Mouse (Mus musculus) megakaryocyte progenitor cell, adult 5-6 weeks (primary cell): ENCODE data around the gene Pnkd. TPM values are rescaled to one million over a fixed set of nuclear protein-coding genes. Genes with fewer than 3 reads are reported as not detected.
A peak's percentile ranks its signal among the peaks of the same experiment; 100 is the strongest.

Experiments used
- ATAC-seq: replicated peaks from 2 replicates; pipeline ENCODE4 v1.8.0; 2016; ENCODE audit warnings: mild to moderate bottlenecking, moderate TSS enrichment, inconsistent platforms; ENCODE audit not compliant: poor library complexity
- total RNA-seq, 2 experiments: library from RNA; stranded (forward) in 1 of 2; stranded (reverse) in 1 of 2; fragments of 157-497, 149-512 nt in 1 of 2; fragments of 200-1000 nt in 1 of 2; gene quantifications; 2 replicates each; pipeline versions ENCODE4 v1.2.3 to v1.2.4; 2015 to 2017

Pnkd gene
- total RNA-seq, 2 experiments from 2014 or later: 21.6 to 32.4 TPM

GRCm38 (mm10) chr1:74397268-74397918, 112.7 kb downstream of the Pnkd start:
- ATAC-seq: peak; percentile 78

DNA sequence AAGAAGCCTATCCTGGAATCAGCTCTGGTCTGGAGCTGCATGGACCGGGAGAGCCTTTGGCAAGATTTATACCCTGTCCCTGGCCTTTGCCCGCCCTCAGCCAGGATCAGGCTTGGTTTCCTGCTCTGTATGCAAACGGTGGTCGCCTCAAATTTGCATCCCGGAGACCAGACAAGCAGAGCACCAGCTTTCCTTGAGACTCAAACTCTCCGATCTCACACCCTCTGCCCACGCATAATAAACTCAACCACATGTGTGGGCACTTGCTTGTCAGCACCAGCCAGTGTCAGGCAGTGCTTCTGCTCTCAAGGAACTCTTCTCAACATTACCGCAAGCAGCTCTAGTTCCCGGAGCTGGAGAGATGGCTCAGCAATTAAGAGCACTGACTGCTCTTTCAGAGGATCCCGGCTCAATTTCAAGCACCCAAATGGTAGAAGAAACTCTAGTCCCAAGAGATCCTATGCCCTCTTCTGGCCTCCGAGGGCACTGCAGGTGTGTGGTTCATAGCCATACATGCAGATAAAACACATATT, 113.3 kb downstream of the Pnkd start:
- ATAC-seq: peak; percentile 60

DNA sequence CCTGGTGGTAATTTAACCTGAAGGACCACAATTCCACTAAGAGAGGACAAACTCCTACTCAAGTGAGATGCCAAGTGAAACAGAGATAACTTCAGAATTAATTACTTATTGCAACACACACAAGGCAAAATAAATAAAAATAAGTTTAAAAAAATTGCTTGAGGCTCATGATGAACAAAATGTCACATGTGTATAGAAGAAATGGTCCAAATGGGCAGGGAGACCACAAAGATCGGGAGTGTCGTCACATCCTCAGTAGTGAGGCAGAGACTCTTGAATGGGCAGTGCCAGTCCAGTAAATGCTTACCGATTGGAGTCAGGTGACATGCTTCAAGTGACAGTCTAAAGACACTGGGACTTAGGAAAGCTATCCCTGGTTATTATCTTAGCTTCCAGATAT, 115.8 kb downstream of the Pnkd start:
- no peak for ATAC-seq

DNA sequence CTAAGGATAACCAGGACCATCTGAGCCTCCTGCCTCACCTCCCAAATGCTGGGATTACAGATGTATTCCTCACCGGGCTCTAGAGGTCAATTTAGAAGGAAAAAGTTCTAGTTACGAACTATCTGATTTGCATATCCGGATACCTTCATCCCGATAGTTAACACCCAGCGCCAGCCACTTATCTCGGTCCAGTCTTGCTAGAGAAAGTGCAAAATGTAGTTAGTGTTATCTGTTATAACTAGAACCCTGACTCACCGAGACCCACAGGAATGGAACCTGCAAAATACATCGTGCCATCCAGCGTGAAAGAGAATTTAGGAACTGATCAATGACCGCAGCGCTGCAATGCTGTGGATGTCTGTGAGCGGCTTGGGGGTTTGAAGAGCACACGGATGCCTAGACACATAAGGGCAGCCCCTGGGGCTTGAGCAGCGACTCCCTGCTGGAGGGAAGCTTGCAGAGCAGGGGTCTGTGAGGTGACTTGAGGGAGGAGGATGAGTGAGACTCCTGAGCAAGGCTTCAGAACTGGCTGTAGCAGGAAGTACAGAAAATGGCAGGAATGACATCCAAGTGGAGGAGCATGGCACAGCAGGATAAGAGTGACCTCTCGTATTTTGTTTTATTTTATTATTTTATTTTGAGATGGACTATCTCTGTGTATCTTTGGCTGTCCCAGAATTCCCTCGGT, 116.4 kb downstream of the Pnkd start:
- ATAC-seq: no peak

Other genes starting within 250 kb of the Pnkd start
- 12.4 and 15.4 TPM in 2 replicates for gene Tns1, start 160.5 kb upstream of the Pnkd start, total RNA-seq (2015)
- 3.1 and 9.7 TPM in 2 replicates for gene Tns1, start 160.5 kb upstream of the Pnkd start, total RNA-seq (2017)
- 0.37 and 0.72 TPM in 2 replicates for gene Rufy4, start 159.4 kb upstream of the Pnkd start, total RNA-seq (2015)
- 0.54 and 0.68 TPM in 2 replicates for gene Rufy4, start 159.4 kb upstream of the Pnkd start, total RNA-seq (2017)
- 5.3 and 9.3 TPM in 2 replicates for gene Cxcr2, start 130.9 kb upstream of the Pnkd start, total RNA-seq (2015)
- gene Cxcr2, start 130.9 kb upstream of the Pnkd start, total RNA-seq (2017): 9.5 and 10.7 TPM in 2 replicates
- gene Cxcr1, start 90.3 kb upstream of the Pnkd start, total RNA-seq (2015): not detected in 2 replicates
- gene Cxcr1, start 90.3 kb upstream of the Pnkd start, total RNA-seq (2017): not detected in 2 replicates
- 802 and 912 TPM in 2 replicates for gene Arpc2, start 48.8 kb upstream of the Pnkd start, total RNA-seq (2015)
- gene Arpc2, start 48.8 kb upstream of the Pnkd start, total RNA-seq (2017): 414 and 435 TPM in 2 replicates
- gene Gpbar1, start 6.4 kb upstream of the Pnkd start, total RNA-seq (2015): 0.12 TPM in 1 of 2 replicates, not detected in the other
- not detected in 2 replicates for gene Gpbar1, start 6.4 kb upstream of the Pnkd start, total RNA-seq (2017)
- 45.3 and 49.7 TPM in 2 replicates for gene Aamp, start 192 bp upstream of the Pnkd start, total RNA-seq (2015)
- 98.1 and 104 TPM in 2 replicates for gene Aamp, start 192 bp upstream of the Pnkd start, total RNA-seq (2017)
- gene Tmbim1, start 20.7 kb downstream of the Pnkd start, total RNA-seq (2015): 13.6 and 13.8 TPM in 2 replicates
- 14.0 and 18.4 TPM in 2 replicates for gene Tmbim1, start 20.7 kb downstream of the Pnkd start, total RNA-seq (2017)
- 0.37 TPM in 1 of 2 replicates, not detected in the other for gene Catip, start 77.2 kb downstream of the Pnkd start, total RNA-seq (2015)
- gene Catip, start 77.2 kb downstream of the Pnkd start, total RNA-seq (2017): not detected in 2 replicates
- 2.1 and 3.8 TPM in 2 replicates for gene Slc11a1, start 90.3 kb downstream of the Pnkd start, total RNA-seq (2015)
- 0.95 and 1.7 TPM in 2 replicates for gene Slc11a1, start 90.3 kb downstream of the Pnkd start, total RNA-seq (2017)
- gene Ctdsp1, start 106.6 kb downstream of the Pnkd start, total RNA-seq (2015): 79.1 and 89.1 TPM in 2 replicates
- gene Ctdsp1, start 106.6 kb downstream of the Pnkd start, total RNA-seq (2017): 33.0 and 33.2 TPM in 2 replicates
- not detected in 2 replicates for gene Vil1, start 124.4 kb downstream of the Pnkd start, total RNA-seq (2015)
- gene Vil1, start 124.4 kb downstream of the Pnkd start, total RNA-seq (2017): not detected in 2 replicates
- 58.9 and 65.3 TPM in 2 replicates for gene Cnot9, start 221.1 kb downstream of the Pnkd start, total RNA-seq (2015)
- gene Cnot9, start 221.1 kb downstream of the Pnkd start, total RNA-seq (2017): 70.1 and 87.8 TPM in 2 replicates